In the genomic region with DNA sequence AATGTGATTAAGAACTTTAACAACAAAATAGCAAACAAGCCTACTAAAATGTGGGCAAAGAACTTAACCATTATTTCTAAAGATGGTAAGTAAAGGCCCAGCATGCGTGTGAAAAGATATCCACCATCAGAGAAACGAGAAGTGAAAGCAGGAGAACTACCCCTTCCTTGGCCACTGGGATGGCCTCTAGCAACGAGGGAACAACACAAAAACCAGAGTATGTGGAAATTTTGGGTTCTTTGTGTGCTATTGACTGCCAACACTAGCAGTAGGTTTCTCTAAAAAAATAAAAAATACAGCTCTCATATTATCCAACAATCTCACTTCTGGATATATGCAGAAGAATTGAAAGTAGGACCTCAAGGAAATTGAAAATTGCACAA, we compare ENCODE assay signal across 23 mouse cellular contexts.
"Had no signal": no experiment of that assay in that cellular context is flagged by ENCODE, and none has a peak within 500 bp of the region (broad histone marks: within the 10 kb centered on the region; RNA-seq: fewer than 3 reads in every experiment).

No protein-coding gene starts in this region.

- H3K9me3 ChIP-seq: kidney, embryonic 15.5 days; limb, embryonic 12.5 days; limb, embryonic 15.5 days; megakaryocyte, embryonic 14.5 days; midbrain, embryonic 10.5 days; midbrain, embryonic 13.5 days; stomach, embryonic 15.5 days had no signal

- H3K4me1 ChIP-seq: kidney, embryonic 15.5 days; limb, embryonic 12.5 days; limb, embryonic 15.5 days; megakaryocyte, embryonic 14.5 days; midbrain, embryonic 10.5 days; midbrain, embryonic 13.5 days; stomach, embryonic 15.5 days had no signal

- H3K9ac ChIP-seq: kidney, embryonic 15.5 days; limb, embryonic 12.5 days; limb, embryonic 15.5 days; liver, embryonic 14.5 days; liver, postnatal 0 days; lung, embryonic 14.5 days; midbrain, embryonic 13.5 days; stomach, embryonic 15.5 days had no signal

- H3K4me2 ChIP-seq: kidney, embryonic 15.5 days; limb, embryonic 12.5 days; limb, embryonic 15.5 days; liver, embryonic 11.5 days; lung, embryonic 14.5 days; midbrain, embryonic 13.5 days; stomach, embryonic 15.5 days had no signal

- ATAC-seq: liver, postnatal 0 days; lung, postnatal 0 days; midbrain, embryonic 13.5 days; midbrain, embryonic 16.5 days had no signal

- DNase-seq: kidney, adult 2 months; kidney, postnatal 10 days; kidney, postnatal 36 days; layer of hippocampus, postnatal 36 days; left cerebral cortex, postnatal 4 days; liver, postnatal 0 days; lung, embryonic 14.5 days; lung, postnatal 36 days; right cerebral cortex, postnatal 4 days; spleen, adult 18-20 months; thymus, postnatal 25 days had no signal

- H3K27me3 ChIP-seq: limb, embryonic 15.5 days; stomach, embryonic 15.5 days had no signal

- H3K27ac ChIP-seq: kidney, embryonic 15.5 days; left cerebral cortex, adult 2 months; limb, embryonic 12.5 days; limb, embryonic 15.5 days; liver, embryonic 14.5 days; midbrain, embryonic 10.5 days; midbrain, embryonic 13.5 days; stomach, embryonic 15.5 days had no signal

- H3K36me3 ChIP-seq: kidney, embryonic 15.5 days; limb, embryonic 12.5 days; limb, embryonic 15.5 days; midbrain, embryonic 10.5 days; midbrain, embryonic 13.5 days; stomach, embryonic 15.5 days had no signal

- H3K4me3 ChIP-seq: kidney, embryonic 15.5 days; left cerebral cortex, adult 2 months; limb, embryonic 12.5 days; limb, embryonic 15.5 days; megakaryocyte, embryonic 14.5 days; midbrain, embryonic 10.5 days; midbrain, embryonic 13.5 days; stomach, embryonic 15.5 days had no signal
